Mouse (Mus musculus) C2C12 (cell line): Measurements from ENCODE around the gene Alkbh3. TPM values are rescaled to one million over a fixed set of nuclear protein-coding genes. Genes with fewer than 3 reads are reported as not detected.

Experiments used
- H3K27me3 ChIP-seq: one replicate; pipeline ENCODE4 v1.6.1; 2011; ENCODE audit not compliant: control insufficient read depth, insufficient read depth, insufficient read length
- H3K36me3 ChIP-seq: one replicate; pipeline ENCODE4 v1.6.1; 2011; ENCODE audit not compliant: control insufficient read depth, insufficient read depth
- H3K4me3 ChIP-seq: one replicate; pipeline ENCODE4 v1.5.1; 2011; ENCODE audit warnings: mild to moderate bottlenecking, control low read depth; ENCODE audit not compliant: poor library complexity, insufficient read depth, severe bottlenecking
- H3K79me2 ChIP-seq: one replicate; pipeline ENCODE4 v1.6.1; 2011; ENCODE audit not compliant: control insufficient read depth, insufficient read depth
- H3K79me3 ChIP-seq: one replicate; pipeline ENCODE4 v1.6.1; 2011; ENCODE audit warnings: low read depth, control low read depth
- H3ac ChIP-seq: one replicate; pipeline ENCODE3; 2011; ENCODE audit warnings: low read depth; ENCODE audit not compliant: control insufficient read depth, insufficient read length
- CEBPB ChIP-seq: IDR thresholded peaks from one replicate; pipeline ENCODE4 v1.6.1; 2011; ENCODE audit warnings: low read depth, mild to moderate bottlenecking, control low read depth, moderate library complexity
- CTCF ChIP-seq: IDR thresholded peaks from one replicate; pipeline ENCODE4 v1.5.1; 2011; ENCODE audit not compliant: control insufficient read depth, insufficient read depth, insufficient read length
- FOSL1 ChIP-seq: IDR thresholded peaks from one replicate; pipeline ENCODE4 v1.8.0; 2011; ENCODE audit warnings: mild to moderate bottlenecking, low read length; ENCODE audit not compliant: poor library complexity, insufficient read depth, severe bottlenecking
- MAX ChIP-seq: IDR thresholded peaks from one replicate; pipeline ENCODE4 v1.6.1; 2011; ENCODE audit warnings: mild to moderate bottlenecking, control low read depth
- MYOD1 ChIP-seq: IDR thresholded peaks from one replicate; pipeline ENCODE4 v1.6.1; 2011; ENCODE audit warnings: low read depth; ENCODE audit not compliant: control insufficient read depth, insufficient read length
- MYOG ChIP-seq: IDR thresholded peaks from one replicate; pipeline ENCODE4 v1.6.1; 2011; ENCODE audit not compliant: control insufficient read depth, insufficient read length; ENCODE audit errors: extremely low read depth
- USF1 ChIP-seq: IDR thresholded peaks from one replicate; pipeline ENCODE4 v1.6.1; 2011; ENCODE audit warnings: low read depth, mild to moderate bottlenecking, control low read depth, moderate library complexity
- polyA plus RNA-seq: library from polyadenylated mRNA; unstranded; fragments of >200 nt; fragmentation: generic; extraction: Trizol; gene quantifications from one replicate; pipeline ENCODE4 v1.2.1, GENCODE M21; 2012; ENCODE audit warnings: missing spikeins

Gene Alkbh3
- polyA plus RNA-seq, 1 experiment: 57.2 TPM

DNA sequence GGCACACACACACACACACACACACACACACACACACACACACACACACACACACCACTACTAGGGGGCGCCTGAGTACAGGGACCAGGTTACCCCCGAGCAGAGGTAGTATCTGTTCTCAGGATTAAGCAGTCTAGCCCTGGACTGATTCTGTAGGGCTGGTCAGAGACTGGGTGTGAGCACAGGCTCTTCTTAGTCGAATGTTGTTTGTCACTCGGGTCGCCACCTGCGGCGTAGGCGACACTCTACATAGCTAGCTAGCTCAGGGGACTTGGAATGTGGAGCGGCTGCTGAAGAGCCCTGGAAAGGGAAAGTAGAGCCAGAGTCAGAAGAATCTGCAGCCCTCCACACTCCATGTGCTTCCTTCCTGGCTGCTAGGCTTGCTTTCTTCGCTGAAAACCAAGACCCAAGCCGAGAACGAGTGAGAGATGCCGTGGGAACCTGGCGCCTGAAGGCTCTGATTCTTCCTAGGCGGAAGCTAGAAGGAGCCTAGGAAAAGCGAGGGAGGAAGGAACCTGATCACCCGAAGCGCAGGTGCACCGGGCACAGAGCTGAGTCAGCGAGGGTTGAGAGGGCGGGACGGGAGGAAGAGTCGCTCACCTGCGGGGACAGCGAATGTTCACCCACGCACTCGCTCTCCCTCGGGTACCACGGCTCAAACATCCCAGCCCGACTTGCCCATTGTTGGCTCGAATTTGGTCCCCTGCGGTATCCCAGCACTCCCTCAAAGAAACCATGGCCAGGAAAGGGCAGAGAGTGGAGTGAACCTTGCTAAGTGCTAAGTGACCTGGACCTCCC, 55.6 kb downstream of the Alkbh3 start:
- no peak for TF ChIP-seq CEBPB
- no peak for TF ChIP-seq CTCF
- TF ChIP-seq USF1: no peak
- no peak for TF ChIP-seq MYOG
- TF ChIP-seq MYOD1: no peak
- Histone ChIP-seq H3ac (no peak overlapping the region), H3K4me3 (no peak overlapping the region), H3K36me3 (no peaks in the 10 kb centered on the region), H3K27me3 (peaks cover 51% of the 10 kb centered on the region), H3K79me2 (no peaks in the 10 kb centered on the region), H3K79me3 (no peaks in the 10 kb centered on the region)

DNA sequence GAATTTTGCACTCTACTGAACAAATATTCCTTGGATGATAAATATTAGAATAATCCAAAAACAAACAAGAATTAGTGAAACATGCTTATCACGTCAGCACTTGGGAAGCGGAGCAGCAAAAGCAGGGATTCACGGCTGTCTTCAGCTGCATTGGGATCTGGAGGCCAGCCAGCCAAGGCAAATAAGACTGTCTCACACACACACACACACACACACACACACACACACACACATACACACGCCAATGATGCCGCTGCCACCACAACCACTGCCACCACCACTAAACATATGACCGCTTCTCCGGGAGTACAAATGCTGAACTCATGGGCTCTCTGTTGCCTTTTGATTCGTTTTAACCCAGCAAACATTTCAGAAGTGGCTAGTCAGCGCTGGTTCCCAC, 56.9 kb downstream of the Alkbh3 start:
- Histone ChIP-seq H3K4me3 (no peak overlapping the region), H3K36me3 (no peaks in the 10 kb centered on the region), H3K27me3 (peaks cover 50% of the 10 kb centered on the region), H3K79me2 (no peaks in the 10 kb centered on the region), H3K79me3 (no peaks in the 10 kb centered on the region), H3ac (no peak overlapping the region)
- TF ChIP-seq MYOD1: no peak
- TF ChIP-seq MYOG: no peak
- TF ChIP-seq CTCF: no peak
- no peak for TF ChIP-seq USF1
- no peak for TF ChIP-seq CEBPB
- TF ChIP-seq MAX: no peak
- no peak for TF ChIP-seq FOSL1

DNA sequence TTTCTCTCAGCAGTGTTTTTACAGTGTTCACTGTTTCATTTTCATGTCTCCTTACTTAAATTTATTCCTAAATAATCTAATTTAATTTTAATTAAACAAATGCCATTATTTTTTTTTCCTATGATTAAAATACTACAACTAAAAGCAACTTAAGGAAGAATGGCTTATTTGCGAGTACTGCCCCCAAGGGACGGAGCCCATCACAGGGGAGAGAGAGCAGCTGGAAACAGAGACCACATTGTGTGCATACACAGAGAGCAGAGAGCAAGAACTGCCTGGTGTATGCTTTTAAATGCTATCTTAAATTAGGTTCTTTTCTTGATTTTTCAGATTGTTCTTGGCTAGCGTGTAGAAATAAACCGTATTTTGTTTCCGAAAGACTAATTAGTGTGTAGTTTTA, 63.6 kb downstream of the Alkbh3 start:
- H3ac ChIP-seq: no peak overlapping the region
- H3K79me2 ChIP-seq: no peaks in the 10 kb centered on the region
- no peaks in the 10 kb centered on the region for H3K36me3 ChIP-seq
- peaks cover 4% of the 10 kb centered on the region for H3K27me3 ChIP-seq
- no peaks in the 10 kb centered on the region for H3K79me3 ChIP-seq
- TF ChIP-seq FOSL1: no peak
- TF ChIP-seq MYOG: no peak
- no peak for TF ChIP-seq CTCF
- TF ChIP-seq MAX: no peak
- no peak for TF ChIP-seq CEBPB
- TF ChIP-seq USF1: no peak
- no peak for TF ChIP-seq MYOD1
- no peak overlapping the region for H3K4me3 ChIP-seq

DNA sequence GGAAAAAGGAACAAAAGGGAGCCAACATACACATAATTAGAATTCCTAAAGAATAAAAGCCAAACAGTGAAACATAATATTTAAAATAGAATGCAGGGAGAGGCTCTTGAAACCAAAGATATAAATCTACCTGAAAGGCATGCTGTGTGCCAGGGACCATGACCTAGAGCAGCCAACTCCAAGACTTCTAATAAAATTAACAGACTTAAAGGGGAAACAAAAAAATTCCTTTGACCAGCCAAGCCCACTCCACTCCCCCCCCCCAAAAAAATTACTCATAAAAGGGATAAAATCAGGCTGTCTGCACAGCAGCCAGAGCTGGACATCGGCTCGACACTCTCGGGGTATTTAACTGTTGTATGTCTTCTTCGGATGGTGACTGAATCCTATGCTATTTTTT, 65.8 kb downstream of the Alkbh3 start:
- H3K79me2 ChIP-seq: no peaks in the 10 kb centered on the region
- peaks cover 14% of the 10 kb centered on the region for H3K27me3 ChIP-seq
- no peak overlapping the region for H3ac ChIP-seq
- TF ChIP-seq MYOG (no peak), CEBPB (no peak), USF1 (no peak), CTCF (no peak), MYOD1 (no peak), FOSL1 (no peak), MAX (no peak)
- H3K4me3 ChIP-seq: no peak overlapping the region
- H3K79me3 ChIP-seq: no peaks in the 10 kb centered on the region
- H3K36me3 ChIP-seq: no peaks in the 10 kb centered on the region

DNA sequence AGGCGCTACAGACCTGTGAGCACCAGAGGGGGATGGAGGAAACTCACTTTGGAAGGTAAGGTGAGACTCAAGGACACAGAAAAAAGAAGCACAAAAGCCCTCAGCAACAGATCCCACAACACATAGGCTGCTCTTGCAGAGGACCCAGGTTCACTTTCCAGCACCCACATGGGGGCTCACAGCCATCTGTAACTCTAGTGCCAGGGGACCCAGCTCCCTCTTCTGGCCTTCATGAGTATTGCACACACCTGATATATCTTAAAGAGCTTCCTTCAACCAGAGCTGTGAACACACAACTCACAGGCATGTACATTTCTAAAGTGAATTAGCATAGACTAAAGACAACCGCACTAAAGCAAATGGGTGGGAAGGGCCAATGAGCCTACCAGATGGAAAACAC, 66.5 kb downstream of the Alkbh3 start:
- peaks cover 14% of the 10 kb centered on the region for H3K27me3 ChIP-seq
- H3K79me3 ChIP-seq: no peaks in the 10 kb centered on the region
- H3K36me3 ChIP-seq: no peaks in the 10 kb centered on the region

More for the DNA sequence above, 66.5 kb downstream of the Alkbh3 start:
- no peaks in the 10 kb centered on the region for H3K79me2 ChIP-seq
- TF ChIP-seq CTCF (no peak), CEBPB (no peak), FOSL1 (no peak), MYOG (no peak), MAX (no peak), MYOD1 (no peak)
- H3ac ChIP-seq: no peak overlapping the region
- no peak overlapping the region for H3K4me3 ChIP-seq
